Comparison of ENCODE assay signal across 7 mouse cellular contexts in the genomic region with DNA sequence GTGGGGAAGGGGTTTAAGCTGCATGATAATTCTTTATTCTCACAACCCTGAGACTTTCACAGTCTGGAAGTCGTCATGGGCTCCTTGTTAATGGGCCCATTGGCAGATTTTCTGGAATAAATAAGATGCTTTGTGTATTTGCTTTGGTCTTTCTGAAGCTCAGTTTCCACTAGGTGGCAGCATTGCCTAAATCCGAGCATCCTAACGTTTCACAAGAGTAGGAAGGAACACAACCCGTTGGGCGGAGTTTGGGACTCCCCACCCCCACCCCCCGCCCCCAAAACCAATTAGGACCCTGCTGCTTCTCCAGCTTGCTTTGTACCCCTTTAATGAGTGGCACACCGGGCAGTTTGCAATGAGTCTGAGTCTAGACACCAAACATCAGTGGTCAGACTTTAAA.
DNase-seq lines count a peak whose midpoint lies in the region; ATAC-seq and TF ChIP-seq lines count a peak whose summit lies in the region.

No protein-coding gene starts in this region.

- 2% methylated on average over 7 of the region's 7 CpGs for WGBS in intestine, postnatal 0 days
- WGBS in midbrain, embryonic 12.5 days, result under 1% methylated on average over 7 of the region's 7 CpGs

- H3K27ac ChIP-seq in intestine, postnatal 0 days (ENCODE audit: low read depth, low read length), result no peak overlapping the region
- no peak overlapping the region for H3K27ac ChIP-seq in midbrain, embryonic 12.5 days (replicated peaks)

- intact Hi-C loops in left cerebral cortex, postnatal 4 days (cut with DNase I), result loop anchor here (5.0 to 10.0 kb wide), 3 partner anchors 104 to 1957 kb away; a partner anchor contains a TSS

- no peak overlapping the region for H3K9ac ChIP-seq in intestine, postnatal 0 days (ENCODE audit: low read depth, low read length)
- H3K9ac ChIP-seq in midbrain, embryonic 12.5 days (replicated peaks), result no peak overlapping the region

- H3K4me1 ChIP-seq in intestine, postnatal 0 days (replicated peaks; ENCODE audit: control insufficient read depth, insufficient read depth, low read length), result no peaks in the 10 kb centered on the region
- peaks cover 10% of the 10 kb centered on the region for H3K4me1 ChIP-seq in midbrain, embryonic 12.5 days

- no peaks in the 10 kb centered on the region for H3K9me3 ChIP-seq in intestine, postnatal 0 days (ENCODE audit: control insufficient read depth)
- no peaks in the 10 kb centered on the region for H3K9me3 ChIP-seq in midbrain, embryonic 12.5 days

- H3K4me2 ChIP-seq in intestine, postnatal 0 days (replicated peaks; ENCODE audit: low read depth), result no peak overlapping the region; the same call in 1 of the 2 replicates
- H3K4me2 ChIP-seq in midbrain, embryonic 12.5 days (replicated peaks), result peak overlapping the region; percentile 34

- 0 out of 2 replicates have a peak, but pooled peaks have one; percentile 19 for ATAC-seq in intestine, postnatal 0 days
- ATAC-seq in midbrain, embryonic 12.5 days (ENCODE audit: low FRiP score, low read depth), result peak; percentile 78

- peak; percentile 82 for DNase-seq in adrenal gland, postnatal 10 days
- peak; percentile 88 for DNase-seq in embryo, embryonic 9.5 days (ENCODE audit: extremely low spot score)
- peak; percentile 91 for DNase-seq in heart, adult 11 months
- DNase-seq in left cerebral cortex, postnatal 4 days, result peak; percentile 88
- DNase-seq in spleen, adult 12 weeks (ENCODE audit: low spot score), result peak; percentile 3

- no peaks in the 10 kb centered on the region for H3K27me3 ChIP-seq in intestine, postnatal 0 days (replicated peaks; ENCODE audit: control insufficient read depth, insufficient read depth, low read length)
- no peaks in the 10 kb centered on the region for H3K27me3 ChIP-seq in midbrain, embryonic 12.5 days

- no peaks in the 10 kb centered on the region for H3K36me3 ChIP-seq in intestine, postnatal 0 days (ENCODE audit: control insufficient read depth, insufficient read depth)
- H3K36me3 ChIP-seq in midbrain, embryonic 12.5 days, result no peaks in the 10 kb centered on the region

- no peak overlapping the region for H3K4me3 ChIP-seq in intestine, postnatal 0 days (ENCODE audit: low read depth, low read length)
- no peak overlapping the region for H3K4me3 ChIP-seq in midbrain, embryonic 12.5 days

- peak; percentile 87 for TF ChIP-seq CTCF in intestine, postnatal 0 days (IDR thresholded peaks at IDR 0.05; ENCODE audit: low read depth)

Comparison
In these comparisons a context has a peak if more than half of its experiments do, and no peak if none do; other contexts are left out.
1. DNase-seq: peak in every context shown above with its lines; median percentile 91 in heart, adult 11 months; 88 in embryo, embryonic 9.5 days; 88 in left cerebral cortex, postnatal 4 days; 82 in adrenal gland, postnatal 10 days; 3 in spleen, adult 12 weeks.